Mouse (Mus musculus) MEL (cell line): Measurements from ENCODE around the gene Gm11077.

Experiments
- CTCF ChIP-seq, 3 experiments: IDR thresholded peaks in 2 of 3; conservative IDR thresholded peaks in 1 of 3; 2 replicates each; pipeline ENCODE4 v1.5.1; 2011 to 2012; ENCODE audit warnings: low read length in 3 of 3, low read depth in 2 of 3, mild to moderate bottlenecking in 2 of 3, improper control_type of control experiment in 1 of 3, inconsistent platforms in 1 of 3, mixed read lengths in 1 of 3, moderate library complexity in 1 of 3; ENCODE audit not compliant: control insufficient read depth in 1 of 3, insufficient read depth in 1 of 3, poor library complexity in 1 of 3, severe bottlenecking in 1 of 3
- EP300 ChIP-seq, 2 experiments: IDR thresholded peaks; 2 replicates each; pipeline ENCODE4 v1.6.1; 2011; ENCODE audit warnings: improper control_type of control experiment in 2 of 2, low read length in 2 of 2, low read depth in 1 of 2, mild to moderate bottlenecking in 1 of 2
- KAT2A ChIP-seq: conservative IDR thresholded peaks from 2 replicates; pipeline ENCODE4 v1.6.1; 2012; ENCODE audit warnings: low read depth, low read length, improper control_type of control experiment, inconsistent platforms
- POLR2AphosphoS2 ChIP-seq: IDR thresholded peaks from 2 replicates; pipeline ENCODE4 v1.6.1; 2011; ENCODE audit warnings: low read length, improper control_type of control experiment
- ZKSCAN1 ChIP-seq: IDR thresholded peaks from 2 replicates; pipeline ENCODE4 v1.6.1; 2012; ENCODE audit warnings: low read depth, mild to moderate bottlenecking, inconsistent platforms, low read length, improper control_type of control experiment, moderate library complexity

- TF ChIP-seq POLR2AphosphoS2 (no peak), CTCF (IDR thresholded peaks at IDR 0.05 in 2 of 3, conservative IDR thresholded peaks at IDR 0.05 in 1 of 3; ENCODE audit: control insufficient read depth in 1 of 3, insufficient read depth in 1 of 3, low read depth in 2 of 3, low read length in 3 of 3, poor library complexity in 1 of 3, severe bottlenecking in 1 of 3) (no peak), KAT2A (no peak), ZKSCAN1 (no peak), EP300 (IDR thresholded peaks at IDR 0.05; ENCODE audit: low read depth in 1 of 2, low read length in 2 of 2) (no peak)
These were observed 39.1 kb downstream of the Gm11077 start for GRCm38 (mm10) chr6:140768180-140768579.
